Mouse (Mus musculus) C3H10T1/2 (cell line): ENCODE measurements around the gene Tmem120b. TPM values are rescaled to one million over a fixed set of nuclear protein-coding genes. Genes with fewer than 3 reads are reported as not detected.

Experiments used
- polyA plus RNA-seq, 2 experiments: library from polyadenylated mRNA; unstranded; fragments of >200 nt; fragmentation: generic; extraction: Trizol; gene quantifications; one replicate each; pipeline ENCODE4 v1.2.1; 2012; ENCODE audit warnings: missing spikeins in 2 of 2

The Tmem120b gene
- polyA plus RNA-seq, result 1 to 10 TPM; 1.6 to 2.5 TPM

DNA sequence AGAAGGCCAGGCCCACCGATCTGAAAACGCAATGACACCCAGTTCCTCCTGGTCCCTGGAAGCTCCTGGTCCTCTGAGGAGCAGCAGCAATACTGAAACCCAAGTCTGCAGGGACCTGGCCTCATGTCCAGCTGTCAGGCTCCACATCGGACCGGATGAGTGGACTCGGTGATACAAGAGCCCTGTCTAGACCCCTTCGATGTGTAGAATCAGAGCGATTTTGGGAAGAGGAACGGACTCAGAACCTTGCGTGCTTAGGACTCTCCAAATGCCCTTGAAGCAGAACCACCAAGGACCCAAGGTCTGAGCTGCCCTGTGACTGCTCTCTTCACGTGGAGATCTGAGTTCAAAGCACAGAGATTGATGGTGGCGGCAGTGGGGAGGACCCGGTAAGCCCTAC is at the start of gene Tmem120b:
Gene Tmem120b, plus strand, starts transcription at position 301 of the 400 bp plus-strand sequence.

DNA sequence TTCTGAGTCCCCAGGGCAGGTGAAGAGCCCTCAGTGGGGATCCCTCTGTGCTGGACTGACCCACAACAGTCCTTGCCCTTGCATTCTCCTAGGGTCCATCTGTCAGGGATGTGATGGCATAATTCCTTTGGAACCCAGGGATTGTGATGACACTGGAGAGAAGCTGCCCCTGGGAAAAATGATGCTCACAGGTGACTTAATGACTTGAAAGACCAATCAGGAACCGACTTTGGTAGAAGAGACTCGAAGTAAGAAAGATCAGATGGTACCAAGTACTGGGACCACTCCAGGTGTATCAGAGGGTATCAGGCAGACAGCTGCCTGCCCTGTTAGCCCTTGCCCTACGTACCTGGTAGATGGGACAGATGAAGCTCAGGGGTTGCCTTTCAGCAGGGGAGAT is 21.3 kb upstream of the Tmem120b start, which contains the start of gene Morn3:
Gene Morn3, minus strand, starts transcription at position 101 of the 400 bp plus-strand sequence.

DNA sequence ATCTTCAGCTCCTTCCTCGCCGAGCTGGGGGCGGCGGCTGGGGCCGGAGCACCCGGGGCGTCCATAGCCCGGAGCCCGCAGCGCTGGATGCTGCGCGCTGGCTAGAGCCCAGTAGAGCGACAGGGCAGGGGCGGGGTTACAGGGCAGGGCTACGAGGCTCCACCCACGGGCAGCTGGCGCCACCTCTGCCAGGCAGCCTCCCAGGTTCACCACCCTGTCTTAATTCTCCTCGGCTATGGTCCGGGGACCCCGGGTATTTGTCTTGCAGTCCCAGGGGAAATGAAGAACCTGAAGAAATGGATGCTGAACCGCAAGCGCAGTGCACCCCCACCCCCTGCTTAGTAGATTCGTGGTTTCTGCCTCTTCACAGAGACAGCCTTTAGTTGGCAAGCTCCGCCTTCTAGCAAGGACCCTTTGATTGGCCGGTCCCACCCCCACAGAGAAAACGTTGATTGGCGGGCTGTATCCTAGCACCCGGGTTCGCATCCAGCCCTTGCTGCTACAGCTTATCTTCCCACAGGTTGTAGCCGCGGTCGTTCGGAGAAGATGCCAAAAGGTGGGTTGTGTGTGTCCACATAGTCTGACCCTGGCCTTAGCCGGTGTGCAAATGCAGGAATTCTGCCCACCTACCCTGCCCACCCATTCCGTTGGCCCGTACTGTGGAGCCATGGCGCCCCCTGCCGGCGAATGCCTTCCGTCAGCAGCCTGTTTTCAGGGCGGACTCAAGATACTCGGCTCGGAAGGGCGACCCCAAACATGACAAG is 64.3 kb downstream of the Tmem120b start, which contains the start of gene Rhof:
Gene Rhof, minus strand, starts transcription at position 385 of the 764 bp plus-strand sequence.

GRCm38 (mm10) chr5:123142161-123143157 is 74.2 kb downstream of the Tmem120b start, which contains the start of gene Setd1b:
Setd1b (plus strand) TSS chr5:123142193.

Other genes starting within 250 kb of the Tmem120b start
- 100 to 1,000 TPM; 227 to 329 TPM for gene Anapc5, start 247.1 kb upstream of the Tmem120b start, polyA plus RNA-seq
- 1 to 10 TPM; 1.7 to 7.8 TPM for gene Rnf34, start 218.4 kb upstream of the Tmem120b start, polyA plus RNA-seq
- 10 to 100 TPM in 1 of 2 experiments, 1 to 10 TPM in 1; 4.7 to 17.9 TPM for gene Kdm2b, start 78.6 kb upstream of the Tmem120b start, polyA plus RNA-seq
- gene Orai1, start 53.3 kb upstream of the Tmem120b start, polyA plus RNA-seq, result 10 to 100 TPM; 10.7 to 15.7 TPM
- gene Morn3, start 21.4 kb upstream of the Tmem120b start, polyA plus RNA-seq, result not detected
- 1 to 10 TPM in 1 of 2 experiments, under 1 TPM in 1; 0.29 to 2.2 TPM for gene Rhof, start 64.3 kb downstream of the Tmem120b start, polyA plus RNA-seq
- 1 to 10 TPM in 1 of 2 experiments, under 1 TPM in 1; 0.78 to 5.9 TPM for gene Setd1b, start 73.8 kb downstream of the Tmem120b start, polyA plus RNA-seq
- gene Psmd9, start 101.0 kb downstream of the Tmem120b start, polyA plus RNA-seq, result 10 to 100 TPM; 28.5 to 31.3 TPM
- not detected for gene Hpd, start 114.3 kb downstream of the Tmem120b start, polyA plus RNA-seq
- 1 to 10 TPM in 1 of 2 experiments, under 1 TPM in 1; 0.02 to 1.6 TPM for gene Wdr66, start 183.7 kb downstream of the Tmem120b start, polyA plus RNA-seq